Mouse (Mus musculus) T-helper 1 cell (primary cell): Measurements from ENCODE around the gene Pim3.

Experiments
- in situ Hi-C: fragments of 300-600 bp; cut with MboI, MseI; formaldehyde crosslinking; loops from one replicate; pipeline ENCODE4 v1.15.1; 2025; ENCODE audit warnings: high pct_unique_total_duplicates

The Pim3 gene

DNA sequence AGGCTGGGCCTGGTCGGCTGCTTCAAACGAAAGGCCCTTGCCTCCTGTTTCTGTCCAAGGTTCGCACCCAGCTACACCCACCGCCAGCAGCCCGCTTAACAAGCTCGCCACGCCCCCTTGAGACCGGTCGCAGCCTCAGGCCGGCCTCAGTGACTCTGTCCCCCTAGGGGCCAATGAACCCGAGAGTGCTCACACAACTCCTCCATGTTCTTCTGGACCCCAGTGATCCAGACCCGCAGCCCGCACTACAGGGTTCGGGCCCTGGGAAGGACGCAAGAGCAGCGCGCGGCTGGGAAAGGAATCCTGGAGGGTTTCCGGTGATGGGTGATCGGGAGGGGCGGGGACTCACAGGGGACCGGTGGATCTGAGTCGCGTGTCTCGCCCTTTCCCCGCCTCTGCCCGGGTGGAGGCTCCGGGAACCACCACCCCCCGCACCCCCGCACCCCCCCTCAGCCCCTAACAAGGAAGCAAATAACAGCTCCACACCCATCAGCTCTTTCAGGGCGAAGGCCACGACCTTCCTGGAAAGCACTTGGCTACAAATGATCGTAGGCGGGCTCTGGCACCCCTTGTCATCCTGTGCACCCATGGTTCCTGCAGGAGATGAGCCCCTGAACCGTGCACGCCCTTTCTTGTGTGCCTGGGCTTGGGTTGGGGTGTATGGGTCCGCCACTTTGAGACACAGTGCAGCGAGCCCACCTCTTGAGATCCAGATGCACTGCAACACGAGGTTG lies 24.6 kb upstream of the Pim3 start:
- in situ Hi-C loops, result no loop called here

GRCm38 (mm10) chr15:88837977-88838376 lies 24.0 kb upstream of the Pim3 start:
- in situ Hi-C loops, result no loop called here

DNA sequence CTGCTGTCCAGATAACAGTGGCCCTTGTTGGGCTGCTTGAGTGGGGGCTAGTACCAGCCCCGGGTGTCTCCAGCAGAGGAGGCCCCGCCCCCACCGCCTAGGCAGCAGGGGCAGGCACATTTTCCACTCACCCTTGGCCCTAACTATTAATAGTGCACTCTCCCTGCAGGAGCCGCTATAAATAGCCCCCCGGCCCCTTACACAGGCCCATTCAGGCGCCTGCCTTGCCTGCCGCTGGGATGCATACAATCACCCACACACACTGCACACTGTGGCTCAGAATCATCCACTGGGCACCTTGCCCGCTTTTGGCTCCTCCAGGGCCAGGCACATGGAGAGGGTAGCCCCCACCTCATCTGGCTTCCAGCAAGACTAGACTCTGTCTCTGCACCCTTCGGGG lies 22.7 kb upstream of the Pim3 start:
- in situ Hi-C loops, result no loop called here

- in situ Hi-C loops, result no loop called here
These were observed 21.9 kb upstream of the Pim3 start for GRCm38 (mm10) chr15:88840126-88840525.

DNA sequence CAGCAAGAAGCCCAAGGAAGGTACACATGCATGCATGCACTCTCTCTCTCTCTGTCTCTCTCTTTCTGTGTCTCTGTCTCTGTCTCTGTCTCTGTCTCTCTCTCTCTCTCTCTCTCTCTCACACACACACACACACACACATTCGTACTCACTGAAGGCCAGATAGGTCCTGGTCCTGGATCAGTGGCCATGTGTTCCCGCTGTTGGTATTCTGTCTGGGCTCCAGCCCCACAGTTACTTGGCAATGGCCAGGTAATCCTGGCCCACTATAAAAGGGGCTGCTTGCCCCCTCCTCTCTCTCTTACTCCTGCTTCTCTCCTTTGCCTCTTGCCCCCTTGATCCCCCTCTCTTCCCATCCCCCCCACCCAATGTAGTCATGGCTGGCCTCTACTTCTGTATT lies 20.8 kb upstream of the Pim3 start:
- in situ Hi-C loops, result no loop called here

- in situ Hi-C loops, result no loop called here
These were observed 20.2 kb upstream of the Pim3 start for GRCm38 (mm10) chr15:88841580-88842299.

DNA sequence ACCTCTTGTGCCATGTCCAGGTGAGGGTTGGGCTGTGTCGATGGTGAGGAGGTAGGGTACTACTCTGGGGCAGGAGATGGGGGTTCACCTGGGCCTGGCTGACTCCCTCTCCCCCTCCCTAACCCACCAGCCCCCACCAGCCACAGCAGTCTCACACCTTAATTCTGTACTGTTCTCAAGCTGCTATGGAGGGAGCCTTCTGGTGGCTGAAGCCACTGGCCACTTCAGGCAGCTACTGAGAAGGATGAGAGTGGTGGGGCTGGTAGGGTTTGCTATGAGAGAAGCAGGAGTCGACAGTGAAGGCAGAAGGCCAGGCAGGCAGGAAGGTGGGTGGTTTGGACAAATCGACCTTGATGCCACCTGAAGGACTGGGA lies 19.7 kb upstream of the Pim3 start:
- in situ Hi-C loops, result no loop called here

GRCm38 (mm10) chr15:88843486-88844097 lies 18.4 kb upstream of the Pim3 start:
- in situ Hi-C loops, result no loop called here

GRCm38 (mm10) chr15:88844966-88845365 lies 17.0 kb upstream of the Pim3 start:
- in situ Hi-C loops, result no loop called here

GRCm38 (mm10) chr15:88848661-88849060 lies 13.3 kb upstream of the Pim3 start:
- in situ Hi-C loops, result no loop called here

GRCm38 (mm10) chr15:88849621-88850020 lies 12.4 kb upstream of the Pim3 start:
- in situ Hi-C loops, result no loop called here

GRCm38 (mm10) chr15:88850146-88850826 lies 11.7 kb upstream of the Pim3 start:
- in situ Hi-C loops, result no loop called here

GRCm38 (mm10) chr15:88851076-88851475 lies 10.9 kb upstream of the Pim3 start:
- in situ Hi-C loops, result no loop called here

- in situ Hi-C loops, result no loop called here
These were observed 10.4 kb upstream of the Pim3 start for GRCm38 (mm10) chr15:88851507-88852149.

GRCm38 (mm10) chr15:88853106-88853505 lies 8.9 kb upstream of the Pim3 start:
- in situ Hi-C loops, result no loop called here

DNA sequence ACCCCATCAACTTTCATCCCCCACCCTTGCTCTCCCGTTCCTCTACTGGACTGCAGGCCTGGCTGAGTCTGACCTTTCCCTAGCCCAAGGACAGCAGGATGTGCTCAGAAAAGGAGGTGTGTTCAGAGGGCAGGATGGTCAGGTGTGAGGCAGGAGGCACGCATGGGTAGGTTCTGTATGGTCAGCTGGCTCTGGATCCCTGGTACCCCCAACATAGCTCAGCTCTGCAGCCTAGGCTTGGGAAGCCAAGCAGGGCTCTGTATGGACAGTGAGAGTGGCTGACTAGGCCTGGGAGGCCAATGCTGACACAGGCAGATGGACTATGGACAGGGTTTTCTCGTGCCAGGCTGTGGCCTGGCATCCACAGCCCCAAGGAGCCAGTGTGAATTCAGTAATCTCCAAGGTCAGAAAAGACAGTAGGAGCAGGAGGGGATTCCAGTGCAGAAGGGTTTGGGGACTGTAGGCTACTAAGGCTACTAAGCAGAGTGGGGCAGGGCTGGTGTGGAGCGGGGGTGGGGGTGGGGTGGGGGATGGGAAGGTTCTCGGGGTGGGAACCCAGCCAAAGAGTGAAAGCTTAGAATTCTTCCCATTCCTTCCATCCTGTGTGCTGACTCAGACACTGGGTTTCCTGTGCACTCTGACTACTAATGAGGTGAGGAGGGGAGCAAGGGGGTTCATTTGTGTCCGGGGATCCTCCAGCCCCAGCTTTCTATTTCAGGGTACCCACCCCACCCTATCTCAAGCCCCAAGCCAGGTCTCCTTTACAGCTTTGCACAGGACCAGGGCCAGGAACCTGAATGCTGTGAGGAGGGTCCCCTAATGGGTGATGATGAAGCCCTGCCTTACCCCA lies 7.6 kb upstream of the Pim3 start:
- in situ Hi-C loops, result no loop called here

DNA sequence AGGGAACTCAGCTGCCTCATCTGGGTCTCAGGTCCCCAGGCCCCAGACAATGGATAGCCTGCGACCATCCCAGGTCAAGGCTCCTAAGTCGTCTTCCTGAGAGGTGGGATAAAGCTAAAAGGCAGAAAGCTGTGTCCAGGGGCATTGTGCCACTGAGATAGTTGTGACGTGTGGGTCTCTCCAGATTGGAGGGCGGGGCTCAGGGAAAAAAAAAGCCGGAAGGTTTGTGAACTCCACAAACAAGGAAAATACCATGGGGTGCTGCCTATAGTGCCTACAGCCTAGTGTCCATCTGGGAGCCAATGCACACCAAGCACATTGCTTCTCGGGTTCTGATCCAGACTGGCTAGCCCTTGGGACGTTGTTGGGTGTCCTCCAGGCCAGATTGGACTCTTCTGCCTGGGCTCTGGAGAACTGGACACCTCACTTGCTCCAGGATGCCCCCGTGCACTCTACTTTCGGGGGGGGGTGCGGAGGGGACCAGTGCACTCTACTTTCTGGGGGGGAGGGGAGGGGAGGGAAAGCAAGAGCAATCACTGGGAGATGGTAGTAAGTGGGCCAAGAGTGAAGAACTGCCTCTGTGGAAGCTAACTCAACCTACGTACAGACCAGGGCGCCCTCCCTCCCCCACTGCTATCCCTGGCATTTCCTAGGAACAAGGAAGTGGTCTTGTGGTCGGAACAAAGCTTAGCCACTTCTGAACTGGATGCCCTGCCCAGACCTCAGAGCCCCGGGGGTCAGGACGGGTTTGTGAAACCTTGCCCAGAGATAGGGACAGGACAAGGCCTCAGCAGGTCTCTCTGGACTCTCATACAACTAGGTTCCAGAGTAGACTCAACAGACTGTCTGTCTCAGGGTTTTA lies 6.8 kb upstream of the Pim3 start:
- in situ Hi-C loops, result no loop called here

- in situ Hi-C loops, result no loop called here
These were observed 6.0 kb upstream of the Pim3 start for GRCm38 (mm10) chr15:88855896-88856417.

DNA sequence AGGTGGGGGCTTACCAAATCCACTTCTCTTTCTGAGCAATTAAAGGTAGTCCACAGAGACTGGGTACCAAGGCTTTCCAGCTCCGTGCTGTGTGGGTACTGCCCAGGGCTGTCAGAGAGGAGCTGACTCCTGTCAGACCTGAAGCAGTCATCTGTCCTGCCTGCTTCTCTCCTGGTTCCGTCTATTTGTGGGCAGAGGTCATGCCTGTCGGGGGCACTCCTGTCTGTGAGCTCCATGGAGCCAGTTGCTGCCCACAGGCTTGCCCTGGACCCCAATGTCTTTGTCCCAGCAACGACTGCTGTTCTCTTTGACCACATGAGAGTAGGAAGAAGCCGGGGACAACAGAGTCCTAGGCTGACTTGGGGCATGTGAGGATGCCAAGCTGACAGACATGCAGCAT lies 5.4 kb upstream of the Pim3 start:
- in situ Hi-C loops, result no loop called here

DNA sequence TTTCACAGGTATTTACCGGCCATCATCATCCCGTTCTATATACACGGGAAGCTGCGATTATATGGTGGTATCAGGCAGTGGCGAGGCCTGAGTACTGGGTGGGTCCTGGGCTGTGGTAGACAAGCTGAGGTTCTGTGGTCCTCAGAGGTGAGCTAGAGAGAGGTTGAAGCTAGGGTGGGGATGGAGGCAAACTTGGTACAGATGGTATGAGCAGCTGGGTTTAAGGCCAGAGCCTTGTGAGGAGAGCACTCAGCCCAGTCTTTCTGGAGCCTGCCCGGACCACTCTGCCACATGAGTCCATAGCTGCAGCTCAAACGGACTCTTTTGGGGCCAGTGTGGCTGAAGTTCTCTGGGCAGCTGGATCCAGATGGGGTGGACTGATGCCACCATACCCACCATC lies 4.6 kb upstream of the Pim3 start:
- in situ Hi-C loops, result no loop called here
